Mouse (Mus musculus) adrenal gland, postnatal 14 days (tissue): ENCODE measurements around the gene C530008M17Rik. TPM values are rescaled to one million over a fixed set of nuclear protein-coding genes. Genes with fewer than 3 reads are reported as not detected.
A peak's percentile ranks its signal among the peaks of the same experiment; 100 is the strongest.

Experiments used
- DNase-seq: peaks from one replicate; pipeline ENCODE4 v3.0.0; 2021; ENCODE audit warnings: mixed read lengths
- total RNA-seq: library from RNA; stranded (reverse); gene quantifications from 2 replicates; pipeline ENCODE4 v1.2.3, GENCODE M21; 2021

The C530008M17Rik gene
- total RNA-seq, 1 experiment from 2014 or later: 16.7 TPM

GRCm38 (mm10) chr5:76665421-76665820 is 9.1 kb downstream of the C530008M17Rik start:
- no peak for DNase-seq

- no peak for DNase-seq
Observed at GRCm38 (mm10) chr5:76666026-76666756, 9.9 kb downstream of the C530008M17Rik start.

- DNase-seq: no peak
Observed at GRCm38 (mm10) chr5:76668118-76668517, 11.8 kb downstream of the C530008M17Rik start.

- DNase-seq: no peak
Observed at GRCm38 (mm10) chr5:76668547-76668946, 12.2 kb downstream of the C530008M17Rik start.

- DNase-seq: no peak
Observed at GRCm38 (mm10) chr5:76670183-76670582, 13.9 kb downstream of the C530008M17Rik start.

GRCm38 (mm10) chr5:76674022-76674653 is 17.8 kb downstream of the C530008M17Rik start:
- no peak for DNase-seq

- DNase-seq: no peak
Observed at GRCm38 (mm10) chr5:76675369-76675768, 19.1 kb downstream of the C530008M17Rik start.

GRCm38 (mm10) chr5:76680959-76681358 is 24.6 kb downstream of the C530008M17Rik start:
- DNase-seq: no peak

GRCm38 (mm10) chr5:76681895-76682656 is 25.8 kb downstream of the C530008M17Rik start:
- no peak for DNase-seq

GRCm38 (mm10) chr5:76683455-76683854 is 27.1 kb downstream of the C530008M17Rik start:
- DNase-seq: no peak

GRCm38 (mm10) chr5:76684658-76685605 is 28.6 kb downstream of the C530008M17Rik start:
- DNase-seq: peak; percentile 31

GRCm38 (mm10) chr5:76687961-76688600 is 31.8 kb downstream of the C530008M17Rik start:
- no peak for DNase-seq

- DNase-seq: no peak
Observed at GRCm38 (mm10) chr5:76688643-76689042, 32.3 kb downstream of the C530008M17Rik start.

- no peak for DNase-seq
Observed at GRCm38 (mm10) chr5:76690177-76690593, 33.9 kb downstream of the C530008M17Rik start.

- DNase-seq: no peak
Observed at GRCm38 (mm10) chr5:76691251-76691650, 34.9 kb downstream of the C530008M17Rik start.

GRCm38 (mm10) chr5:76691706-76692424 is 35.6 kb downstream of the C530008M17Rik start:
- peak; percentile 25 for DNase-seq

- DNase-seq: no peak
Observed at GRCm38 (mm10) chr5:76697536-76697935, 41.2 kb downstream of the C530008M17Rik start.

- no peak for DNase-seq
Observed at GRCm38 (mm10) chr5:76698187-76698586, 41.9 kb downstream of the C530008M17Rik start.

GRCm38 (mm10) chr5:76701127-76701853 is 45.0 kb downstream of the C530008M17Rik start:
- no peak for DNase-seq

GRCm38 (mm10) chr5:76702104-76702503 is 45.8 kb downstream of the C530008M17Rik start:
- DNase-seq: no peak
